Mouse (Mus musculus) limb, embryonic 12.5 days (tissue): ENCODE data around the gene Coro2a. TPM values are rescaled to one million over a fixed set of nuclear protein-coding genes. Genes with fewer than 3 reads are reported as not detected.

Experiments
- ATAC-seq: fragments of 200-750 bp; cut with Nextera tagmentation; 2 replicates; pipeline ENCODE4 v1.8.0; 2017; ENCODE audit warnings: low read depth, moderate TSS enrichment; ENCODE audit not compliant: insufficient number of reproducible peaks, insufficient read depth, low FRiP score, low TSS enrichment
- H3K27ac ChIP-seq: fragments of 300-500 bp; sonication (generic); 2 replicates; pipeline ENCODE4 v1.5.1; 2016; ENCODE audit warnings: mild to moderate bottlenecking, moderate library complexity
- H3K27me3 ChIP-seq: fragments of 300-500 bp; sonication (generic); 2 replicates; pipeline ENCODE4 v1.6.1; 2016; ENCODE audit warnings: mild to moderate bottlenecking, moderate library complexity
- H3K36me3 ChIP-seq: fragments of 300-500 bp; sonication (generic); 2 replicates; pipeline ENCODE4 v1.6.1; 2016; ENCODE audit warnings: mild to moderate bottlenecking, moderate library complexity
- H3K4me1 ChIP-seq: fragments of 300-500 bp; sonication (generic); replicated peaks from 2 replicates; pipeline ENCODE4 v1.6.1; 2016
- H3K4me2 ChIP-seq: fragments of 300-500 bp; sonication (generic); 2 replicates; pipeline ENCODE4 v1.6.1; 2016; ENCODE audit warnings: mild to moderate bottlenecking, moderate library complexity
- H3K4me3 ChIP-seq: fragments of 300-500 bp; sonication (generic); replicated peaks from 2 replicates; pipeline ENCODE4 v1.5.1; 2016; ENCODE audit warnings: mild to moderate bottlenecking
- H3K9ac ChIP-seq: fragments of 300-500 bp; sonication (generic); replicated peaks from 2 replicates; pipeline ENCODE4 v1.6.1; 2016; ENCODE audit warnings: mild to moderate bottlenecking, moderate library complexity
- H3K9me3 ChIP-seq: fragments of 300-500 bp; sonication (generic); 2 replicates; pipeline ENCODE4 v1.6.1; 2016; ENCODE audit warnings: mild to moderate bottlenecking, moderate library complexity
- WGBS: fragments of 180-500 bp; shearing (Covaris S2); methylation state at CpG from one replicate; pipeline ENCODE4 v1.1.7; 2016; 5-methylcytosine and 5-hydroxymethylcytosine counted together
- polyA plus RNA-seq: library from polyadenylated mRNA; unstranded; fragments of >200 nt; fragmentation: Nextera tagmentation; extraction: Ambion mirVana; gene quantifications from 2 replicates; pipeline ENCODE4 v1.2.1, GENCODE M21; 2016

The Coro2a gene
- polyA plus RNA-seq, 1 experiment from 2014 or later = 2.2 TPM

DNA sequence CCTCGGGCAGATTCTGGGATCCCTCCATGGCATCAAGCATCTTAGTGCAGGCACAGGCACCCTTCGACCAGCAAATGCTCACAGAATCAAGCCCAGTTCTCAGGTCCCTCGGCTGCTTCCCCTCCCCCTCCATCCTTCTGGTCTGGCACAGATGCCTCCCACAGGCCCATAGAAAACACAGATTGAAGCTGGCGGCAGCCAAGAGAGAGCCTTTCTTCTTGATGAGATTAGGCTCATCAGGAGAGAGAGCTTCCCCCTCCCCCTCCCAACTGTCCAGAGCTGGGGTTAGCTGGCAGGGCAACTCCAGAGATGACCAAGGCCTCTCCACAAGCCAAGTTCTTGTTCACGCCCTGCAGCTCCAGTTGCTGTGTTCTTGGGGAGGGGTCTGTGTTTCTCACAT is 32.3 kb downstream of the Coro2a start:
- WGBS = 39% methylated on average over 5 of the region's 5 CpGs
- no peak overlapping the region for H3K4me2 ChIP-seq
- no peak overlapping the region for H3K4me3 ChIP-seq
- H3K4me1 ChIP-seq = 0 out of 2 replicates have a peak, but pooled peaks cover 8% of the 10 kb centered on the region
- ATAC-seq = no peak
- H3K27ac ChIP-seq = no peak overlapping the region
- no peaks in the 10 kb centered on the region for H3K36me3 ChIP-seq
- H3K9ac ChIP-seq = no peak overlapping the region
- no peaks in the 10 kb centered on the region for H3K9me3 ChIP-seq
- H3K27me3 ChIP-seq = no peaks in the 10 kb centered on the region

DNA sequence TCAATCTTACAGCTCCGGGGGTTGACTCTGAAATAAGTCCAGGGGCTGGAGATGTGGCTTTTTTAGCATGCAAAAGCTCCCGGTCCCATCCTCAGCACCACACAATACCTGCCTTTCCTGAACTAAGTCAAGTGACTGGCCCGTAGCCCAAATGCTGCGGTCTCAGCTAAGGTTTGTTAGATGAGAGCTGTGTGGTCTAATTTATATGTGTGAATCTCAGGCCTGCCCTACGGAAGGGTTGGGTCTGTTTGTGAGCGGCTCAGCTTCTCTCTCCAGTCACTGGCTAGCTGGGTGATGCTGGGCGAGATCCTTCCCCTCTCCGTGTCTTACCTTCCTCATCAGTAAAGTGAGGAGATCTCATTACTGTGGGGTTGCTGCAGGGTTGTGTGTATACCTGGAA is 33.8 kb downstream of the Coro2a start:
- no peak overlapping the region for H3K9ac ChIP-seq
- ATAC-seq = no peak
- H3K27me3 ChIP-seq = no peaks in the 10 kb centered on the region
- H3K4me3 ChIP-seq = no peak overlapping the region
- H3K4me1 ChIP-seq = no peaks in the 10 kb centered on the region
- H3K4me2 ChIP-seq = no peak overlapping the region
- no peaks in the 10 kb centered on the region for H3K36me3 ChIP-seq
- H3K27ac ChIP-seq = no peak overlapping the region
- no peaks in the 10 kb centered on the region for H3K9me3 ChIP-seq
- WGBS = 87% methylated on average over 8 of the region's 8 CpGs

GRCm38 (mm10) chr4:46566931-46567671 is 34.9 kb downstream of the Coro2a start:
- no peaks in the 10 kb centered on the region for H3K27me3 ChIP-seq
- no peaks in the 10 kb centered on the region for H3K9me3 ChIP-seq
- no peak overlapping the region for H3K27ac ChIP-seq
- H3K4me3 ChIP-seq = no peak overlapping the region
- no peak overlapping the region for H3K9ac ChIP-seq
- ATAC-seq = no peak
- H3K4me1 ChIP-seq = no peaks in the 10 kb centered on the region
- 72% methylated on average over 8 of the region's 8 CpGs for WGBS
- H3K36me3 ChIP-seq = no peaks in the 10 kb centered on the region
- H3K4me2 ChIP-seq = no peak overlapping the region

DNA sequence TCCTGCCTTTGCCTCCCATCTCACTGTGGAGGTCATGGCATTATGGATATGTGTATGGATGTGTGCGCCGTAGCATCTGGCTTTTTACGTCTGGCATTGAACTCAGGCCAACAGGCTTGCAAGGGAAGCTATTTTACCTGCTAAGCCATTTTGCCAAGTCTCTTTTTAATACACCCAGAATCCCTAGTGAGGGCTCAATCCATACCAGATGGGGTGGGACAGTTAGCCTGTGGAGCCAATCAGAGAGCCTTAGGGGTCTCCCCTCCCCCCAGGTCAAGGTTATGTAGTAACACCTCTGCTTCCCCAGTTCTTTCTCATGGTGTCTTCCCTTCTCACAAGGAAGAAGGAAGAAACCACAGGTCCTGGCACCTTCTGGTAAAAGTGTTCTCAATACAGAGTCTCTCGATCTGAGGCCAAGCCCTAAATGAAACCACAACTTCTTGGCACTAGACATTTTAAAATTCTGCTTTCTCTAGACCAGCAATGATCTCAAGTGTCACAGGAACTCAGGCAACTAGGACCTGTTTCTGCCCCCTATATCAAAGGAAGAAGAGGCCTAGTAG is 36.5 kb downstream of the Coro2a start:
- WGBS = 89% methylated on average over 4 of the region's 4 CpGs
- no peaks in the 10 kb centered on the region for H3K4me1 ChIP-seq
- no peak overlapping the region for H3K4me2 ChIP-seq
- no peaks in the 10 kb centered on the region for H3K27me3 ChIP-seq
- no peaks in the 10 kb centered on the region for H3K36me3 ChIP-seq
- ATAC-seq = no peak
- H3K9ac ChIP-seq = no peak overlapping the region
- no peak overlapping the region for H3K4me3 ChIP-seq
- H3K9me3 ChIP-seq = no peaks in the 10 kb centered on the region
- no peak overlapping the region for H3K27ac ChIP-seq

DNA sequence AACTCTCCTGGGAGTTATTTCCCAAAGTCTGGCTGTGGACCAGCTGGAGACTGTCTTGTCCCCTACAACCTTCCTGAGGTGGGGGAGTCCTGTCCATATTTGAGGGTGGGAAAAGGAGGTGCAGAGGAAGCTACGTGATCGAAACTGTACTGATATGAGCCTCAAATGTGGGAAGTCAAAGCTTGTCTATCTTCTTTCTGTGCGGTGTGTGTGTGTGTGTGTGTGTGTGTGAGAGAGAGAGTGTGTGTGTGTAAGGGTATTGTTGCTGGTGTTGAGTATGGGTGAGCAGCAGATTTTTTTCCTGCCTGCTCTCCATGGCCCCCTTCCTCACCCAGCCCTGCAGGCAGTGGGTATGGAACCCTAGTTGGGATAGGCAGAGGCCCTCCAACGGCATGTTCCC is 37.8 kb downstream of the Coro2a start:
- Histone ChIP-seq H3K4me2 (no peak overlapping the region), H3K9ac (no peak overlapping the region), H3K27ac (no peak overlapping the region), H3K4me1 (no peaks in the 10 kb centered on the region), H3K4me3 (no peak overlapping the region), H3K36me3 (no peaks in the 10 kb centered on the region), H3K27me3 (no peaks in the 10 kb centered on the region), H3K9me3 (no peaks in the 10 kb centered on the region)
- 91% methylated on average over 4 of the region's 4 CpGs for WGBS
- ATAC-seq = no peak

DNA sequence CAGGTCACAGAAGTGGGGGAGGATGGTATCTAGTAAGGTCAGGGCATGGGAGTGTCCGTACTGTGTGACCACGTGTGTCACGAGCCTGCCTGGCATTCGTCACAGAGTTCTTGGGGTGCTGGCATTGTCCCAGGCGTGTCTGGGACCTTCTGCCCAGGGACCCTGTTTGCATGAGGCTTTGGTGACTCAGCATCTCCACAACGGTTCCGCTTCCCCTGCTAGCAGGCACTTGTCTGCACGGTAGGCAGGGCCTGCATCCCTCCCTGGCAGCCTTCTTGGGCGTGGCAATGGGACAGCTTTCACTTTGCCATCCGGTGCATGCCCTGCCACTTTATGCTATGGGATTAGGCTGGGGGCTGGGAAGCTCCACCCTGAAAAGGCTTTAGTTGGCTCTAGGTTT is 38.2 kb downstream of the Coro2a start:
- Histone ChIP-seq H3K4me1 (no peaks in the 10 kb centered on the region), H3K27ac (no peak overlapping the region), H3K9me3 (no peaks in the 10 kb centered on the region), H3K9ac (no peak overlapping the region), H3K4me3 (no peak overlapping the region), H3K4me2 (no peak overlapping the region), H3K27me3 (no peaks in the 10 kb centered on the region), H3K36me3 (no peaks in the 10 kb centered on the region)
- WGBS = 68% methylated on average over 10 of the region's 10 CpGs
- ATAC-seq = no peak

- ATAC-seq = no peak
- Histone ChIP-seq H3K4me2 (no peak overlapping the region), H3K9me3 (no peaks in the 10 kb centered on the region), H3K9ac (no peak overlapping the region), H3K27ac (no peak overlapping the region), H3K4me3 (no peak overlapping the region), H3K27me3 (no peaks in the 10 kb centered on the region), H3K36me3 (no peaks in the 10 kb centered on the region), H3K4me1 (no peaks in the 10 kb centered on the region)
- WGBS = 94% methylated on average over 14 of the region's 14 CpGs
Measured at GRCm38 (mm10) chr4:46562841-46563240, 39.2 kb downstream of the Coro2a start.

DNA sequence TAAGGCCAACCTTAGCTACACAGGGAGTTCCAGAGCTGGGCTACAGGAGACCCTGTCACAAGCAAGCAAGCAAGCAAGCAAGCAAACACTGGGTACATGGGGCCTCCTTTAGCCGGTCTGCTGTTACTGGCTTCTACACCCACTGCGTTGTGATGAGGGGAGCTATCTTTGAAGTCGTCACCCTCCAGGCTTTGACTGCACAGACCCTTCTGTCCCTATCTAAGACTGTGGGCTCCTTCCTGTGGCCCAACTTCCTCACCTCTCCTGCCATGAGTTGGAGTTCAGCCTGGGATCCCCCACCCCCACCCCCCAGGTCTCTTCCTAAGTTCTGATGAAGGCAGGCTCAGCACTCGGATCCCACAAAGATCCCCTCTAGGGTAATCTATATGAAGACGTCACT is 40.0 kb downstream of the Coro2a start:
- Histone ChIP-seq H3K4me1 (no peaks in the 10 kb centered on the region), H3K4me3 (no peak overlapping the region), H3K36me3 (no peaks in the 10 kb centered on the region), H3K27ac (no peak overlapping the region), H3K9me3 (no peaks in the 10 kb centered on the region), H3K4me2 (no peak overlapping the region), H3K27me3 (no peaks in the 10 kb centered on the region), H3K9ac (no peak overlapping the region)
- ATAC-seq = no peak
- 75% methylated on average over 5 of the region's 5 CpGs for WGBS

GRCm38 (mm10) chr4:46560069-46560705 is 41.8 kb downstream of the Coro2a start:
- 74% methylated on average over 14 of the region's 14 CpGs for WGBS

GRCm38 (mm10) chr4:46558672-46559667 is 43.0 kb downstream of the Coro2a start:
- no peak for ATAC-seq
- no peaks in the 10 kb centered on the region for H3K4me1 ChIP-seq
- H3K4me3 ChIP-seq = no peak overlapping the region
- H3K4me2 ChIP-seq = no peak overlapping the region
- no peak overlapping the region for H3K27ac ChIP-seq
- H3K9me3 ChIP-seq = no peaks in the 10 kb centered on the region
- WGBS = 78% methylated on average over 22 of the region's 22 CpGs
- H3K27me3 ChIP-seq = no peaks in the 10 kb centered on the region
- H3K9ac ChIP-seq = no peak overlapping the region
- H3K36me3 ChIP-seq = no peaks in the 10 kb centered on the region

More at GRCm38 (mm10) chr4:46560069-46560705, 41.8 kb downstream of the Coro2a start:
- Histone ChIP-seq H3K9ac (no peak overlapping the region), H3K4me3 (no peak overlapping the region), H3K4me2 (no peak overlapping the region), H3K27me3 (no peaks in the 10 kb centered on the region), H3K36me3 (no peaks in the 10 kb centered on the region), H3K9me3 (no peaks in the 10 kb centered on the region), H3K4me1 (no peaks in the 10 kb centered on the region), H3K27ac (no peak overlapping the region)
- ATAC-seq = no peak

GRCm38 (mm10) chr4:46556933-46557332 is 45.1 kb downstream of the Coro2a start:
- Histone ChIP-seq H3K4me1 (no peaks in the 10 kb centered on the region), H3K4me3 (no peak overlapping the region), H3K27me3 (no peaks in the 10 kb centered on the region), H3K4me2 (no peak overlapping the region), H3K36me3 (no peaks in the 10 kb centered on the region), H3K9ac (no peak overlapping the region), H3K27ac (no peak overlapping the region), H3K9me3 (0 out of 2 replicates have a peak, but pooled peaks cover 2% of the 10 kb centered on the region)
- no peak for ATAC-seq
- WGBS = 70% methylated on average over 3 of the region's 3 CpGs
